Mouse (Mus musculus) right cerebral cortex, adult 2 months (tissue): ENCODE results near the gene Zfp941.
"Not testable (repeated sequence)": the region's sequence is repeated elsewhere in the genome, so short reads cannot be mapped to it uniquely, and the experiment has no call there.

ENCODE experiments used
- DNase-seq, 2 experiments: peaks; one replicate each; pipeline ENCODE4 v3.0.0; 2021 to 2022; ENCODE audit warnings: low spot score in 2 of 2

Gene Zfp941

DNA sequence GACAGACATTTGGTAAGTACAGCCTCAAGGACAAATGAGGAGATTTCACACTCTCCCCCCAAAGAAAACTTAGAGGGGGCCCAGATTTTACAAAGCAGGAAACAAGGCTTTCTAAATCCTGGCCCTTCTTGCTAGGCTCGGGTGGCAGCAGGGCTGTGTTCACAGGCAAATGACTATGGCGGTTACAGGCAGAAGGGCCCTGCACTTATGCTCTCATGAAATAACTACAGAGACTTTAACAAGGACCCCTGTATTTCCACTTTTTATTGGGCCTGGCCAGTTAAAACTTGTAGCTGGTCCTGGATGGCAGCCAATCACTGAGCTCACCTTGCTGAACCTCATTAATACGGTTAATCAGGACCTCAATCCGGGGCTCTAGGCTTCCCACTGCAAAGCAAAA is 41.4 kb downstream of the Zfp941 start:
- no peak for DNase-seq

GRCm38 (mm10) chr7:140765888-140766739 is 55.9 kb downstream of the Zfp941 start:
- DNase-seq, result no peak

GRCm38 (mm10) chr7:140765391-140765790 is 56.6 kb downstream of the Zfp941 start:
- DNase-seq, result not testable (repeated sequence)

- no peak for DNase-seq
Observed at GRCm38 (mm10) chr7:140763447-140764020, 58.4 kb downstream of the Zfp941 start, which contains the start of gene Cyp2e1. TSS of gene Cyp2e1 (plus strand) at chr7:140763739.

DNA sequence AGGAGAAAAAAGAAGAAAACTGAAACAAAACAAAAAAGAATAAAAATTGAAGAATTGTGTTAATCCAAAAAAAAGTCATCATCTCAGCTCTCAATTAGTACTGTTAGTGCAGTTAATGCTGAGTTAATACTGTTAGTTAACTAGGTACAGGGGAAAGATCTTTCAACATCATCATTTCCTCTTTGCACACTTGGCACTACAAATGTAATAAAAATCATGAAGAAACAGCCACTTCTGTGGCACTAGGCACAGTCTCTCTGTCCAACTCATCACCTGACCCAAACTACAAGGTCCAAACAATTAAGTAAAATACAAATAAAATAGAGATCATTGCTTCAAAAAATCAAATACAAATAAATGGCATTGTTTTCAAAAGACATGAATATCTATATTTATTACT is 61.3 kb downstream of the Zfp941 start:
- DNase-seq, result no peak
